Comparison of ENCODE assay signal across 8 mouse cellular contexts in genomic region chr11:109068371-109069325, GRCm38 (mm10).
A peak's percentile ranks its signal among the peaks of the same experiment; 100 is the strongest.
DNase-seq lines count a peak whose midpoint lies in the region; ATAC-seq lines count a peak whose summit lies in the region.

No protein-coding gene starts in this region.

- H3K4me3 ChIP-seq in embryonic facial prominence, embryonic 10.5 days, result no peak overlapping the region
- H3K4me3 ChIP-seq in hindbrain, embryonic 11.5 days (ENCODE audit: low read depth, low read length), result no peak overlapping the region

- no peaks in the 10 kb centered on the region for H3K9me3 ChIP-seq in embryonic facial prominence, embryonic 10.5 days
- no peaks in the 10 kb centered on the region for H3K9me3 ChIP-seq in hindbrain, embryonic 11.5 days (ENCODE audit: control insufficient read depth, low read length)

- DNase-seq in gastrocnemius, adult 18-20 months (ENCODE audit: low spot score), result peak; percentile 9
- DNase-seq in gastrocnemius, adult 8-10 months (ENCODE audit: low spot score in 2 of 2), result no peak
- DNase-seq in Muller cell, postnatal 12 days (ENCODE audit: inconsistent ontology term), result peak; percentile 57
- peak; percentile 15 for DNase-seq in embryonic facial prominence, embryonic 10.5 days (ENCODE audit: low spot score)
- DNase-seq in hindbrain, embryonic 11.5 days (ENCODE audit: low spot score), result peak; percentile 76
- DNase-seq in mesoderm, embryonic 11.5 days (ENCODE audit: low read depth, low spot score), result peak; percentile 70
- no peak for DNase-seq in spleen, postnatal 10 days (ENCODE audit: low spot score in 2 of 2)
- no peak for DNase-seq in liver

- no peaks in the 10 kb centered on the region for H3K36me3 ChIP-seq in embryonic facial prominence, embryonic 10.5 days (replicated peaks)
- no peaks in the 10 kb centered on the region for H3K36me3 ChIP-seq in hindbrain, embryonic 11.5 days (ENCODE audit: control insufficient read depth, insufficient read depth, low read length)

- peaks cover 35% of the 10 kb centered on the region for H3K4me1 ChIP-seq in embryonic facial prominence, embryonic 10.5 days
- H3K4me1 ChIP-seq in hindbrain, embryonic 11.5 days (replicated peaks; ENCODE audit: control insufficient read depth, insufficient read depth, low read length), result peaks cover 6% of the 10 kb centered on the region

- peak; percentile 93 for ATAC-seq in hindbrain, embryonic 11.5 days (ENCODE audit: low FRiP score)

- WGBS in embryonic facial prominence, embryonic 10.5 days, result 47% methylated on average over 22 of the region's 22 CpGs
- WGBS in hindbrain, embryonic 11.5 days, result 20% methylated on average over 22 of the region's 22 CpGs

- H3K4me2 ChIP-seq in hindbrain, embryonic 11.5 days (replicated peaks; ENCODE audit: low read depth, low read length), result 0 out of 2 replicates have a peak overlapping the region, but pooled peaks have one; percentile 8

- peaks cover 9% of the 10 kb centered on the region; the same call in 1 of the 2 replicates for H3K27me3 ChIP-seq in embryonic facial prominence, embryonic 10.5 days (replicated peaks; ENCODE audit: low read depth, poor library complexity, severe bottlenecking)
- no peaks in the 10 kb centered on the region for H3K27me3 ChIP-seq in hindbrain, embryonic 11.5 days (ENCODE audit: control insufficient read depth, insufficient read depth, low read length)

- peak overlapping the region; percentile 21; the same call in 1 of the 2 replicates for H3K27ac ChIP-seq in embryonic facial prominence, embryonic 10.5 days (replicated peaks)
- H3K27ac ChIP-seq in hindbrain, embryonic 11.5 days (ENCODE audit: low read depth, low read length), result peak overlapping the region; percentile 85

- peak overlapping the region; percentile 5; the same call in 1 of the 2 replicates for H3K9ac ChIP-seq in hindbrain, embryonic 11.5 days (ENCODE audit: low read depth, low read length)

Comparison
In these comparisons a context has a peak if more than half of its experiments do, and no peak if none do; other contexts are left out.
1. DNase-seq: peak in gastrocnemius, adult 18-20 months (single experiment), Muller cell, postnatal 12 days (single experiment), embryonic facial prominence, embryonic 10.5 days (single experiment), hindbrain, embryonic 11.5 days (single experiment) and mesoderm, embryonic 11.5 days (single experiment); none in gastrocnemius, adult 8-10 months (0 of 2), spleen, postnatal 10 days (0 of 2) and liver (single experiment).